Mouse (Mus musculus) spleen, adult 2 months (tissue): Measurements from ENCODE around the gene Washc1.

Experiments used
- CTCF ChIP-seq: fragments of 200-500 bp; IDR thresholded peaks from 2 replicates; pipeline ENCODE4 v1.5.1; 2011; ENCODE audit warnings: mild to moderate bottlenecking, inconsistent platforms; ENCODE audit not compliant: insufficient read depth, insufficient read length, insufficient replicate concordance; ENCODE audit errors: extremely low read depth
- POLR2A ChIP-seq: fragments of 200-500 bp; IDR thresholded peaks from 2 replicates; pipeline ENCODE4 v1.6.1; 2011; ENCODE audit warnings: low read depth, low read length, inconsistent platforms

GRCm38 (mm10) chr17:66120701-66121100 is 9.4 kb downstream of the Washc1 start:
- no peak for TF ChIP-seq CTCF
- TF ChIP-seq POLR2A: no peak
